Mouse (Mus musculus) lung, postnatal 0 days (tissue): ENCODE measurements around the gene Cdc42bpa.

Experiments
- CTCF ChIP-seq: IDR thresholded peaks from 2 replicates; pipeline ENCODE4 v1.5.1; 2016; ENCODE audit warnings: antibody characterized with exemption, mild to moderate bottlenecking
- EP300 ChIP-seq: IDR thresholded peaks from 2 replicates; pipeline ENCODE4 v1.6.1; 2016; ENCODE audit warnings: antibody characterized with exemption, mild to moderate bottlenecking, control low read depth

DNA sequence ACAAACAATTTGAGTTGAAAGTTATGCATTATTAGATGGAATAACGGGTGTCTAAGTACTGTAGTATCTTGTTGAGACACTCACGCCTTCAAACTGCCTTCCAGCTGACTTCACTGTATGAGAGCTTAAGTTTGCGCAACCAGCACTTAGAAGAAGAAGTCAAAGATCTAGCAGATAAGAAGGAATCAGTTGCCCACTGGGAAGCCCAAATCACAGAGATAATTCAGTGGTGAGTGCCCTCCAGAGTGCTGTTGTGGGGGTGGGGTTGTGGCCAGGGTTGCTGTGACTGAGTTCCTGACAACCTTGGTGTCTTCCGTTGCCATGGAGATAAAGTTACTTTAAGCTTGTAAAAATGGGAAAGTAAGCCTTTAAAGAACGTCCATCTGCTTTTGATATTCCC is 148.8 kb downstream of the Cdc42bpa start:
- TF ChIP-seq CTCF (no peak), EP300 (no peak)
